Mouse (Mus musculus): ENCODE measurements around the gene Cpped1.

DNA sequence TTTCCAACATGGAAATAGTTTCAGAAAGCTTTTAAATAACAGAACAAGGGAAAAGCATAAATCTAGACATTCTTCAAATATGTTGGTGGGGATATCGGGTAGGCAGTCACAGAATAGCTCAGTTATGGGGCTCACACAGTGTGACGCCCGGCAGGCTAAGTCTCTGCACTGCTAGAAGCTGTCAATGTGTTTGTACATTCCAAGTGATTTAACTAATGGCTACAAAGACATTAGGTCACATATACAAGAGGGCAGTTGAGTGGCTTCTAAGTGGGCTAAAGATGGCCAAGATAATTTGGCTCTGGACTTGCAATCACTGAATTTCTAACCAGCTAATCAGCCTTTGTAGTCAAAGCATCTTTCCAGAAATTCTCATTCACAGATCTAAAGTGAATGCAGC, 19.1 kb downstream of the Cpped1 start:
- TF ChIP-seq CTCF (IDR thresholded peaks at IDR 0.05; ENCODE audit: low read depth, low read length), result no peak
- no peak for TF ChIP-seq POLR2A (IDR thresholded peaks at IDR 0.05; ENCODE audit: extremely low read depth, insufficient read depth, low read length)
